Mouse (Mus musculus) brain, embryonic 14.5 days (tissue): ENCODE data around the gene Med23.

Source experiments
- CTCF ChIP-seq: fragments of 200-500 bp; IDR thresholded peaks from 2 replicates; pipeline ENCODE4 v1.5.1; 2012; ENCODE audit warnings: inconsistent platforms, mild to moderate bottlenecking, moderate library complexity, borderline replicate concordance; ENCODE audit not compliant: insufficient read depth, insufficient read length; ENCODE audit errors: extremely low read depth
- POLR2A ChIP-seq: fragments of 200-500 bp; IDR thresholded peaks from 2 replicates; pipeline ENCODE4 v1.6.1; 2012; ENCODE audit warnings: mild to moderate bottlenecking, inconsistent platforms, borderline replicate concordance; ENCODE audit not compliant: poor library complexity, insufficient read depth, insufficient read length, severe bottlenecking; ENCODE audit errors: extremely low read depth

GRCm38 (mm10) chr10:24950223-24950622, 80.4 kb downstream of the Med23 start:
- TF ChIP-seq CTCF (no peak), POLR2A (no peak)
